Mouse (Mus musculus): ENCODE data around the gene Plekha7. TPM values are rescaled to one million over a fixed set of nuclear protein-coding genes. Genes with fewer than 3 reads are reported as not detected.

Gene Plekha7
- polyA plus RNA-seq, 1 experiment: 24.4 TPM

DNA sequence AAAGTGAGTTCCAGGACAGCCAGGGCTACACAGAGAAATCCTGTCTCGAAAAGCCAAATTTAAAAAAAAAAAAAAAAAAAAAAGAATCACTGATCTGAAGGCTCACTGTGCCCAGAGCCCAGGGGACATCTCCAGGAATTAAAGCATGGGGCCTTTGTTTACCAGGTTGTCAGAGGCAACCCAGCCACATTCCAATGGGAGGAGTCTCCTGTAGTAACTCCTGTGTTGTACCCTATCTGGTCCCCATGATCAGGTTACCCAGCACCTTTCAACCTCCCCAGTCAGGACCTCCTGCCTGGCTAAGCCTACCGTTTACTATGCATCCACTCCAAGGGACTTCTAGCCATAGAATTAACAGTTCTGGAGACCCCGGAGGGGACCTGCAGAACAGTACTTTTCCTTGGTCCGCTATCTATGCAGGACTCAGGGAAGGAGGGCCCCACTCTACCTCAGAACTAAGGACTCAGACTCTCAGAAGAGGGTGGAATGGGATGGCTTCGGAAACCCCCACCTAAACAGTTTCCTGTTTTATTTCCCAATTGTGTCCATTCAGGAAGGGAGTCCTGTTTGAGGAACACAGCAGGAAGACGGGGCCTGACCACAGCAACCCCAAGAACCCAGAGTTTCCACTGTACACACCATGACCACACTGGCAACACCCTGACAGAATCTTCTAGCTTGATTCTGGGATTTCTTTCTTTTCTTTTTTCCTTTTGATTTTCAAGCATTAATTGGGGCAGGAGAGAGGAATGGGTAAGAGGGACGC lies 101.2 kb downstream of the Plekha7 start:
- no peak overlapping the region for H3K4me3 ChIP-seq (ENCODE audit: control insufficient read depth, insufficient read depth, low read length)
- H3K4me1 ChIP-seq (replicated peaks; ENCODE audit: control insufficient read depth, insufficient read depth, low read length): no peaks in the 10 kb centered on the region; the same call in 1 of the 2 replicates
- DNase-seq: no peak
- 80% methylated on average over 7 of the region's 7 CpGs for WGBS
- H3K27ac ChIP-seq (ENCODE audit: control insufficient read depth, insufficient read depth, low read length): no peak overlapping the region
- TF ChIP-seq CTCF (IDR thresholded peaks at IDR 0.05; ENCODE audit: borderline replicate concordance, control insufficient read depth, extremely low read depth, insufficient read depth, low read length, poor library complexity): no peak
- TF ChIP-seq POLR2A (IDR thresholded peaks at IDR 0.05; ENCODE audit: control insufficient read depth, extremely low read depth, insufficient read depth, low read length, poor library complexity): no peak
- no peaks in the 10 kb centered on the region for H3K36me3 ChIP-seq (ENCODE audit: control insufficient read depth, insufficient read depth, low read length)
- no peaks in the 10 kb centered on the region for H3K27me3 ChIP-seq (ENCODE audit: control insufficient read depth, insufficient read depth, low read length)

DNA sequence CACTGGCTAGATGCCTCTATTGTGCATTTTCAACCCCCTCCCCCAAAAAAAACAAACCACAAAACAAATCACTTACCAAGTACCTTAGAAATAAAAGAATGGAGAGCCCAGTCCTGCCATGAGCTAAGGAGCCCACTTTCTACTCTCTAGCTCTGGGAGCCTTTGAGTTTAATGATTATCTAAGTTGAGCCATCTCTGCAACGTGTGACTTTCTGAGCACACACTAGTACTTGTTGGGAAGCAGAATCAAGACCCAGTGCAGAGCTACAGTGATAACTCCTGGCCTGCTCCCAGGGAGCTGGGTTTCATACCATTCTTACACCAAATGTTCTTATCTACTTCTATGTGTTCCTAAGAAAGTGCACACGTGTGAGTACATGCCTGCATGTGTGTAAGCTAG lies 102.7 kb downstream of the Plekha7 start:
- TF ChIP-seq POLR2A (IDR thresholded peaks at IDR 0.05; ENCODE audit: control insufficient read depth, extremely low read depth, insufficient read depth, low read length, poor library complexity) (no peak), CTCF (IDR thresholded peaks at IDR 0.05; ENCODE audit: borderline replicate concordance, control insufficient read depth, extremely low read depth, insufficient read depth, low read length, poor library complexity) (no peak)
- no peaks in the 10 kb centered on the region; the same call in 1 of the 2 replicates for H3K4me1 ChIP-seq (replicated peaks; ENCODE audit: control insufficient read depth, insufficient read depth, low read length)
- no peak overlapping the region for H3K4me3 ChIP-seq (ENCODE audit: control insufficient read depth, insufficient read depth, low read length)
- DNase-seq: no peak
- WGBS: 93% methylated on average over 2 of the region's 2 CpGs
- no peaks in the 10 kb centered on the region for H3K36me3 ChIP-seq (ENCODE audit: control insufficient read depth, insufficient read depth, low read length)
- H3K27me3 ChIP-seq (ENCODE audit: control insufficient read depth, insufficient read depth, low read length): no peaks in the 10 kb centered on the region
- H3K27ac ChIP-seq (ENCODE audit: control insufficient read depth, insufficient read depth, low read length): no peak overlapping the region

DNA sequence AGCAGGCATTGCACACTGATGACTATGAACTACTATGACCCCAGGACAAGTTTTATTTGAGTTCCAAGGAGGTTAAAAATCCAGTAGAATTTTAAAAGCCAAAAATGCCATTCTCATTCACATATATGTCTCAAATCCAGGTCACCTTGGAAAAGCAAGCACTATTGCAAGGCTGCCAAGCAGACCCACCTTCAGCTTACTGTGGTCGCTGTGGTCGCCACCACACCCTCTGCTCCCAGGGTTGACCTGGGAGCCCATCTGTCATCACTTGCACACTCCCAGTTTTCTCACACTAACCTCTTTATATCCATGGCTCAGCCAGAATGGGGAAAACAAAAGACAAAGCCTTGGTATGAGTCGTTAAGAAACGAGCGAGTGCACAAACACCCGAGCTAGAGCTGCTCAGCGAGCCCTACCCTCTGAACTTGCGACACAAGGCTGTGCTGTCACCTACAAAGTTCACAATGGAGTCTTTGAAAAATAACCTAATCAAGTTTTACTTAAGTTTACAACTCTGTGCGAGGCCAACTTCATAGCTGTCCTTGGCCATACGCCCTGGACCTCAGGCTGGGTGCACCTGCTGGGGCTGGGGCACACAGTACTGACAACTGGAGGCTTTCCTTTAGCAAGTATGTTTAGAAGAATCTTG lies 106.0 kb downstream of the Plekha7 start:
- no peaks in the 10 kb centered on the region for H3K36me3 ChIP-seq (ENCODE audit: control insufficient read depth, insufficient read depth, low read length)
- no peak overlapping the region for H3K4me3 ChIP-seq (ENCODE audit: control insufficient read depth, insufficient read depth, low read length)
- WGBS: 66% methylated on average over 10 of the region's 10 CpGs
- H3K27ac ChIP-seq (ENCODE audit: control insufficient read depth, insufficient read depth, low read length): no peak overlapping the region
- peaks cover 6% of the 10 kb centered on the region for H3K4me1 ChIP-seq (replicated peaks; ENCODE audit: control insufficient read depth, insufficient read depth, low read length)
- no peak for TF ChIP-seq CTCF (IDR thresholded peaks at IDR 0.05; ENCODE audit: borderline replicate concordance, control insufficient read depth, extremely low read depth, insufficient read depth, low read length, poor library complexity)
- no peak for TF ChIP-seq POLR2A (IDR thresholded peaks at IDR 0.05; ENCODE audit: control insufficient read depth, extremely low read depth, insufficient read depth, low read length, poor library complexity)
- DNase-seq: no peak
- H3K27me3 ChIP-seq (ENCODE audit: control insufficient read depth, insufficient read depth, low read length): no peaks in the 10 kb centered on the region

DNA sequence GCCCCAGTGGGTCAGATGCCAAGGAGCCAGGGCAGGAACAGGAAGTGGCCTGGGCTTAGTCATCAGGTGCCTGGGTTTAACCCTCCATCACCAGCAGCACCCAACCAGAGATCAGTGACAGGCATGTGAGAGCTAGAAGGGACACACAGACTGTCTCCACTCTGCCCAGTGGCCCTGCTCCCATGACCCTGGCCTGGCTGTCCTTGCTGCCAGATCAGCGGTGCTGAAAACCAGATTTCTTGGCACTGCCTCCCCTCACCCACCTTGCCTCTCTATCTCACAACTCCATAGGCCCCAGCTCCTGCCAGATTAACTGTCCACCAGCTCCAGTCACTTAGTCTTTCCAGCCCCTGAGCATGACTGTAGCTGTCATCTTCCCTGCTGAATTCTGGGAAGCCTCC lies 107.2 kb downstream of the Plekha7 start:
- Histone ChIP-seq H3K27ac (ENCODE audit: control insufficient read depth, insufficient read depth, low read length) (no peak overlapping the region), H3K4me1 (replicated peaks; ENCODE audit: control insufficient read depth, insufficient read depth, low read length) (peaks cover 13% of the 10 kb centered on the region)

DNA sequence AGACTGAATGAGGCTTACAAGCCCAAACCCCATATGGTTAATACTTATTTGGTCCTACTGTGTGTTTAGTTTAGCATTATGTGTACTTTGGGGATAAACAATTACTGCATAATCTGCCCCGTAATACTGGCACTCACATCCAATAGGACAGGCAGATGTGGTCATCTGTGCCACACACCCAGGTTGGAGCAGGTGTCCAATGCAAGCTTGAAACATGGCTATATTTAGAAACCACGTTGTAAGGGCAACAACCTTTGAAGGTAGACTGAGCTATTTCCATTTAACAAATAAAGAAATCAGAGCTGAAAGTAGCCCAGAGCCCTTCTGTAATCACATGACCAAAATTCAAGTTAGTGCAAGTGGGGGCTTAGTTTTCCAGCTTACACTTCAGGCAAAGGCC lies 107.6 kb downstream of the Plekha7 start:
- no peak for TF ChIP-seq CTCF (IDR thresholded peaks at IDR 0.05; ENCODE audit: borderline replicate concordance, control insufficient read depth, extremely low read depth, insufficient read depth, low read length, poor library complexity)
- TF ChIP-seq POLR2A (IDR thresholded peaks at IDR 0.05; ENCODE audit: control insufficient read depth, extremely low read depth, insufficient read depth, low read length, poor library complexity): no peak
- H3K36me3 ChIP-seq (ENCODE audit: control insufficient read depth, insufficient read depth, low read length): no peaks in the 10 kb centered on the region
- peaks cover 15% of the 10 kb centered on the region for H3K4me1 ChIP-seq (replicated peaks; ENCODE audit: control insufficient read depth, insufficient read depth, low read length)
- no peak overlapping the region for H3K4me3 ChIP-seq (ENCODE audit: control insufficient read depth, insufficient read depth, low read length)
- WGBS: 53% methylated on average over 2 of the region's 2 CpGs
- no peak overlapping the region for H3K27ac ChIP-seq (ENCODE audit: control insufficient read depth, insufficient read depth, low read length)
- H3K27me3 ChIP-seq (ENCODE audit: control insufficient read depth, insufficient read depth, low read length): no peaks in the 10 kb centered on the region
- DNase-seq: no peak

More for the DNA sequence above, 107.2 kb downstream of the Plekha7 start:
- H3K4me3 ChIP-seq (ENCODE audit: control insufficient read depth, insufficient read depth, low read length): no peak overlapping the region
- TF ChIP-seq POLR2A (IDR thresholded peaks at IDR 0.05; ENCODE audit: control insufficient read depth, extremely low read depth, insufficient read depth, low read length, poor library complexity): no peak
- no peak for TF ChIP-seq CTCF (IDR thresholded peaks at IDR 0.05; ENCODE audit: borderline replicate concordance, control insufficient read depth, extremely low read depth, insufficient read depth, low read length, poor library complexity)
- no peaks in the 10 kb centered on the region for H3K36me3 ChIP-seq (ENCODE audit: control insufficient read depth, insufficient read depth, low read length)
- 79% methylated on average over 1 of the region's 1 CpGs for WGBS
- H3K27me3 ChIP-seq (ENCODE audit: control insufficient read depth, insufficient read depth, low read length): no peaks in the 10 kb centered on the region
- DNase-seq: no peak

DNA sequence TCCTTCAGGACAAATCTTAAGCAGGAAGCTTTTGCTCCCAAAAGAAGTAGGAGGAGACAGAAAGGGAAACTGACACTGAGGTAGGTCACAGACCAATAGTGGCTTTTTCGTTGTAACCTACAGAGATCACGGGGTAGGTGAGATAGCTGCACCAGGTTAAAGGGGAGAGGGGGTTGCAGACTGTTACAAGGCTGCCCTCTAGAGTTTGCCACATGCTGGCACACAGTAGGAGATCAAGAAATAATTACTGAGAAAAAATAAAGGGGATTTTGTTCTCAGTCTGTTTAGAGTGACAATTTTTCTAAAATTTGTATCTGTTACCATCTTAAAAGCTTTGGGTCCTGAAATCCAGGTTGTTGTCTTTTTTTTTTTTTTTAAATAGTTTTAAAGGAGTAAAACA lies 109.3 kb downstream of the Plekha7 start:
- no peaks in the 10 kb centered on the region for H3K27me3 ChIP-seq (ENCODE audit: control insufficient read depth, insufficient read depth, low read length)
- no peaks in the 10 kb centered on the region for H3K36me3 ChIP-seq (ENCODE audit: control insufficient read depth, insufficient read depth, low read length)
- H3K4me1 ChIP-seq (replicated peaks; ENCODE audit: control insufficient read depth, insufficient read depth, low read length): peaks cover 28% of the 10 kb centered on the region
- no peak overlapping the region for H3K4me3 ChIP-seq (ENCODE audit: control insufficient read depth, insufficient read depth, low read length)
- no peak overlapping the region for H3K27ac ChIP-seq (ENCODE audit: control insufficient read depth, insufficient read depth, low read length)
- TF ChIP-seq CTCF (IDR thresholded peaks at IDR 0.05; ENCODE audit: borderline replicate concordance, control insufficient read depth, extremely low read depth, insufficient read depth, low read length, poor library complexity) (no peak), POLR2A (IDR thresholded peaks at IDR 0.05; ENCODE audit: control insufficient read depth, extremely low read depth, insufficient read depth, low read length, poor library complexity) (no peak)
- WGBS: 64% methylated on average over 2 of the region's 2 CpGs
- DNase-seq: no peak

Measured in thymus, adult 2 months (tissue).